Mouse (Mus musculus) liver, embryonic 14.5 days (tissue): ENCODE measurements around the gene Relt.
A peak's percentile ranks its signal among the peaks of the same experiment; 100 is the strongest.

ENCODE experiments used
- CTCF ChIP-seq: IDR thresholded peaks from 2 replicates; pipeline ENCODE4 v1.5.1; 2016; ENCODE audit warnings: antibody characterized with exemption, low read depth, control low read depth
- EP300 ChIP-seq: IDR thresholded peaks from 2 replicates; pipeline ENCODE4 v1.6.1; 2016; ENCODE audit warnings: antibody characterized with exemption, low read depth

- TF ChIP-seq EP300 (no peak), CTCF (peak; percentile 80)
Measured at GRCm38 (mm10) chr7:100879595-100879994, 16.3 kb upstream of the Relt start.
